Mouse (Mus musculus) thymus, adult 2 months (tissue): ENCODE measurements at regions not wholly inside any gene's neighbourhood (a gene's known extent, or its start where the extent isn't known, plus 50 kb on each side); places are given as distances from the start of the nearest gene placed in this dataset.

Experiments
- DNase-seq: peaks from one replicate; pipeline ENCODE4 v3.0.0; 2021
- H3K27ac ChIP-seq: fragments of 200-500 bp; 2 replicates; pipeline ENCODE4 v1.5.1; 2012; ENCODE audit warnings: low read length, control low read depth; ENCODE audit not compliant: control insufficient read depth, insufficient read depth
- H3K27me3 ChIP-seq: fragments of 200-500 bp; 2 replicates; pipeline ENCODE4 v1.6.1; 2012; ENCODE audit warnings: mild to moderate bottlenecking, low read length, moderate library complexity, mixed read lengths; ENCODE audit not compliant: control insufficient read depth, insufficient read depth
- H3K36me3 ChIP-seq: fragments of 200-500 bp; 2 replicates; pipeline ENCODE4 v1.6.1; 2012; ENCODE audit warnings: mild to moderate bottlenecking, low read length, moderate library complexity; ENCODE audit not compliant: control insufficient read depth, insufficient read depth
- H3K4me1 ChIP-seq: fragments of 200-500 bp; replicated peaks from 2 replicates; pipeline ENCODE4 v1.6.1; 2012; ENCODE audit warnings: low read length; ENCODE audit not compliant: control insufficient read depth, insufficient read depth
- H3K4me3 ChIP-seq: fragments of 200-500 bp; 2 replicates; pipeline ENCODE4 v1.5.1; 2012; ENCODE audit warnings: mild to moderate bottlenecking, low read length, control low read depth, moderate library complexity; ENCODE audit not compliant: control insufficient read depth, insufficient read depth
- CTCF ChIP-seq: fragments of 200-500 bp; IDR thresholded peaks from 2 replicates; pipeline ENCODE4 v1.5.1; 2012; ENCODE audit warnings: mild to moderate bottlenecking, control low read depth, low read length, moderate library complexity, borderline replicate concordance; ENCODE audit not compliant: control insufficient read depth, poor library complexity, insufficient read depth; ENCODE audit errors: extremely low read depth
- POLR2A ChIP-seq: fragments of 200-500 bp; IDR thresholded peaks from 2 replicates; pipeline ENCODE4 v1.6.1; 2012; ENCODE audit warnings: mild to moderate bottlenecking, low read length, control low read depth, moderate library complexity; ENCODE audit not compliant: control insufficient read depth, poor library complexity, insufficient read depth; ENCODE audit errors: extremely low read depth
- WGBS: fragments of 180-500 bp; shearing (Covaris S2); methylation state at CpG from one replicate; pipeline ENCODE4 v1.1.7; 2018; 5-methylcytosine and 5-hydroxymethylcytosine counted together

DNA sequence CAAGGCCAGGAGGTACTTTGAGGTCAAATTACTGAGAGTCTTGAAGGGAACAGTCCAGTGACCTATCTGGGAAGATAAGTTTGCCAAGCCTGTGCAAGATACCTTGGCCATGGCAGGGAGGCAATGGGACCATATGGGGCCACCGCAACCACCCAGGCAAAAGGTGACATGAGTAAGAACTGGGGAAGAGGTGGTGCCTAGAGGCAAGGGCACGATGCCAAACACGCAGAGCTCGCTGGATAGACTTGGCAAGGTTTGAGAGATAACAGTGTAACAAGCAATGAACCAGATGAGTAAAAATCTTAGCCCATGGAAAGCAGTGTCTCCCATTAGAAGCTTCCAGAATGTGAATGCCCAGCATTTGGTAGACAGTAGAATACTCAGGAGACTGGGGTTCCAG lies 128.1 kb downstream of the Dhx15 start:
- Histone ChIP-seq H3K27ac (no peak overlapping the region), H3K36me3 (no peaks in the 10 kb centered on the region), H3K4me1 (no peaks in the 10 kb centered on the region), H3K4me3 (no peak overlapping the region), H3K27me3 (no peaks in the 10 kb centered on the region)
- 80% methylated on average over 4 of the region's 4 CpGs for WGBS
- no peak for DNase-seq
- TF ChIP-seq CTCF (no peak), POLR2A (no peak)

DNA sequence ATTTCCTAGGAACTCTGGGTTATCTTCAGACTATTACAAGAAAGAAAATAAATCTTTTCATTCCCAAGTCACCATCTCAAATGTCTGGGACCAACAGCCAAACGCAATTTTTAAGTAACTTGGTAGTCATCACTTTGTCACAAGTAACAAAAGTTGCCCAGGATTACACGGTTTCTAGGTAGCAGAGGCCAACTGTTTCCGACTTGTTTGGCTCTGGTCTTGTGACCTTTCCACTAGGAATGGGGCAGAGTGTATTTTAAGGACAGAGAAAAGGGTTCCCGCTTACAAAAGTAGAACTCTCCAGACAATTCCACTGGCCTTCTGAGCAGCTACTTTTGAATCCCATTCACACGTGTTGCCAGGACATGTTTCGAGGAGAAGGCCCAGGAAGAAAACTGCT lies 129.1 kb downstream of the Dhx15 start:
- Histone ChIP-seq H3K27ac (no peak overlapping the region), H3K27me3 (no peaks in the 10 kb centered on the region), H3K4me3 (no peak overlapping the region), H3K36me3 (no peaks in the 10 kb centered on the region), H3K4me1 (no peaks in the 10 kb centered on the region)
- TF ChIP-seq POLR2A (no peak), CTCF (no peak)
- WGBS, result 89% methylated on average over 6 of the region's 6 CpGs
- DNase-seq, result no peak

DNA sequence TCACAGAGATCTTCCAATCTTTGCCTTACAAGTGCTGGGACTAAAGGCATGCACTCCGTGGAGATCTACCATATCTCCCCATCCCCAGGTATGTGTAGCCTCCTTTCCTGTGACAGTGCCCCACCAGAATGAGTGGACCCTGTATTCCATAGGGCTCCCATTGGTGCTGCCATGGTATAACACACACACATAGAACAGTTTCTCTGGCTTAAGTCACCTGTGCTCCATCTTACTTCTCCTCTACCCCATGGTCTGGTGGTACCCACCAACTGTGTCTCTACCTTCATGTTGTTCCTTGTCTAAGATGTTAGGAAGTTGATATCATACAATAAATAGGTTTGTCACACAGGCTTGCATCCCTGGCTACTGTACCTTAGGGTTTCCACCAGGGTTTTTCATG lies 133.1 kb downstream of the Dhx15 start:
- WGBS, result 96% methylated on average over 1 of the region's 1 CpGs
- Histone ChIP-seq H3K27me3 (no peaks in the 10 kb centered on the region), H3K27ac (no peak overlapping the region), H3K36me3 (no peaks in the 10 kb centered on the region), H3K4me3 (no peak overlapping the region), H3K4me1 (no peaks in the 10 kb centered on the region)
- TF ChIP-seq CTCF, result no peak
- TF ChIP-seq POLR2A, result no peak
- DNase-seq, result no peak

DNA sequence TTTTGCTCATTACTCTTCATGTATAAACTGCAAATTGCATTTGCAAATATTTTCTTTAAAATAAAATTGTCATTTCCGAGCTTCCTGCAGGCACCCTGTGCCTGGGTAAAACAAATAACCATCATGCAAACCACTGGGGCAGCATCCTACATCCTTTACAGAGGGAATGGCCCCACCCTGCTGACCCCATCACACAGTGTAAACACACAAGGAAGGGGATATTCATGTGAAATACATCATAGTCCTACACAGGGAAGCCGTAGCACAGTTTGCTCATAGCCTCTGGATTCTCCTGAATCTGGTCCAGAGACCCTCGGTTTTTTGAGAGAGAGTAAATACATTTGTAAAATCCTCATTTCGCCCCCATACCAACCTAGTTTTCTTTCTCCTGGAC lies 138.2 kb downstream of the Dhx15 start:
- no peak overlapping the region for H3K27ac ChIP-seq
- WGBS, result 95% methylated on average over 4 of the region's 4 CpGs
- no peak for DNase-seq

DNA sequence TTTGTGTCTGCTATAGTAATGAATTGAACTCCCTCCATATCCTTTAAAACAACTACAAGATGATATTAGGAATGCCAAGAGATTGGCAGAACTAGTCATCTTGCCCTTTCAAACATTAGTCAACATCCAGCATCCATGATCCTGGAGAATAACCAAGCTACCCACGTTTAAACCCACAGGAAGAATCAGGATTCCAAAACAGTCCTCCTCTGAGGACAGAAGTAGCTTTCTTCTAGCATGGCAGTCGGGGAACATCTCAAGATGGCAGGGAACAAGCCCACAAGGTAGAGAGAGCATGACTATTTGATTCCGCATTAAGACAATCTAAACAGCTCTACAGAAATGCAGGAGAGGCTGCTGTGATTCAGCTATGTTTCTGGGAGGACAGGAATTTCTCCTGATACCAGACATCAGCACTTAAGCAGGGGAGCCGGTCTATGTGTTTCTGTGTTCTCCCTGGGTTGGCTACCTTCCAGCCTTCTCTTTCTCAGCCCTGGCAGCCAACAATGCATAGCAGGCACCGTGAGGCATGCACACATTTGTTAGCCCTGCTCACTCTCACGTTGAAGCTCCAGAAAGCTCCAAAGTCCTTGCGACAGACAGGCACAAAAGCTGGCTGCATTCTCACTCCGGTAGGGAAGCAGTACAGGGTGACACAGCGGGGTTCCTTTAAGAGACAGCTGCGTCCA lies 138.8 kb downstream of the Dhx15 start:
- no peak for DNase-seq
- Histone ChIP-seq H3K27ac (no peak overlapping the region), H3K27me3 (no peaks in the 10 kb centered on the region), H3K4me1 (no peaks in the 10 kb centered on the region), H3K36me3 (no peaks in the 10 kb centered on the region), H3K4me3 (no peak overlapping the region)
- TF ChIP-seq POLR2A (no peak), CTCF (no peak)
- WGBS, result 78% methylated on average over 10 of the region's 10 CpGs

More for the DNA sequence above, 138.2 kb downstream of the Dhx15 start:
- Histone ChIP-seq H3K4me1 (no peaks in the 10 kb centered on the region), H3K4me3 (no peak overlapping the region), H3K27me3 (no peaks in the 10 kb centered on the region), H3K36me3 (no peaks in the 10 kb centered on the region)
- no peak for TF ChIP-seq CTCF
- TF ChIP-seq POLR2A, result no peak

DNA sequence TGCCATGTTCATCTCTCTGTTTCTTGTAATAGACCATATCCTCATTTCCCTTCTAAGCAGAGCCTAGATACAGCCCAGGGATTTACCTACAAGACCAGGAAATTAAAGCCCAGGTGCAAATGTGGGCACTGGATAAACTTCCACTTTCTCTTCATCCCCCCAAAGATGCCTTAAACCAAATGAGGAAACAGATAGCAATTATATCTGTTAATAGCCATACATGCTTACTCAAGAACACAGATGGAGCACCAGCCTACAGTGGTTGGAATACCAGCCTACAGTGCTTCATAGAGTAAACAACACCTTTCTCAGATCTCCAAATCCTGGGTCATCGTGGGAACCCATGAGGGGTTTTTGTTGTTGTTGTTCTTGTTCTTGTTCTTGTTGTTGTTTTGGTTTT lies 141.5 kb downstream of the Dhx15 start:
- no peak for DNase-seq
- Histone ChIP-seq H3K27ac (no peak overlapping the region), H3K36me3 (no peaks in the 10 kb centered on the region), H3K4me1 (no peaks in the 10 kb centered on the region), H3K27me3 (no peaks in the 10 kb centered on the region), H3K4me3 (no peak overlapping the region)
- WGBS, result 92% methylated on average over 1 of the region's 1 CpGs
- TF ChIP-seq POLR2A (no peak), CTCF (no peak)

DNA sequence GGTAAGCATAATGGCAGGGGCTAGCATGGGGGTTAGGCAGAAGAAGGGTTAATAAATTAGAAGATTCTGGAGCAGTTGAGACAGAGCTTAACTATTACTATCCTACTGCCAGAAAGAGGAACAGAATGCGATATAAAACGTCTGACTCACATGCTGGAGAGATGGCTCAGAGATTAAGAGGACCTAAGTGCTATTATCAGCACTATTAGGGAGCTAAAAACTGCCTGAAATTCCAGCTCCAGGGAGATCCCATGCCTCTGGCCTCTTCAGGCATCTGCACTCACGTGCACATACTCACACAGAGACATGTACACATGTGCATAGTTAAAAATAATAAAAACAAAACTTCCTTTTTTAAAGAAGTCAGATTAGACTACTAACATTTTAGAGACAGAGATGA lies 143.6 kb downstream of the Dhx15 start:
- Histone ChIP-seq H3K4me3 (no peak overlapping the region), H3K27ac (no peak overlapping the region), H3K4me1 (no peaks in the 10 kb centered on the region), H3K27me3 (no peaks in the 10 kb centered on the region), H3K36me3 (no peaks in the 10 kb centered on the region)
- WGBS, result 43% methylated on average over 3 of the region's 3 CpGs
- no peak for TF ChIP-seq CTCF
- no peak for TF ChIP-seq POLR2A
- DNase-seq, result no peak
